Mouse (Mus musculus): Measurements from ENCODE around the gene Tnks1bp1. TPM values are rescaled to one million over a fixed set of nuclear protein-coding genes. Genes with fewer than 3 reads are reported as not detected.

The Tnks1bp1 gene
- polyA plus RNA-seq, 1 experiment from 2014 or later = 7.7 TPM

DNA sequence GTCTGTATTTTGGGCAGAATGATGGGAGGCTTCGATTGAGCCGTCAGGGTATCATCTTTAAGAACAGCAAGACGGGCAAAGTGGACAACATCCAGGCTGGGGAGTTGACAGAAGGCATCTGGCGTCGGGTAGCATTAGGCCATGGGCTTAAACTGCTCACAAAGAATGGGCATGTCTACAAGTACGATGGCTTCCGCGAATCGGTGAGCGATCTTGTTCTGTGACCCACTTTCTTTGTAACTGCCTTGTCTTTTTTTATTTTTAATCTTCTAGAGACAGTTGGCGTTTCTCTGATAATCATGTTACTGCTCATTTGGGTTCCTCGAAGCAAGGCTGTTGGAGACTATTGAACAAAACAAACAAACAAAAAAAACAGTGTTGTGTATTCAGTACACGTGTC, 9.5 kb upstream of the Tnks1bp1 start:
- Histone ChIP-seq H3K4me1 (ENCODE audit: control insufficient read depth in 2 of 2, insufficient read depth in 2 of 2, low read length in 2 of 2) (peaks cover 3 to 13% of the 10 kb centered on the region in 2 experiments), H3K36me3 (ENCODE audit: control insufficient read depth, insufficient read depth, low read length) (peaks cover 53% of the 10 kb centered on the region), H3K9ac (ENCODE audit: low read length) (peak overlapping the region; percentile 93), H3K27me3 (ENCODE audit: control insufficient read depth, insufficient read depth, low read length) (0 out of 2 replicates have a peak, but pooled peaks cover 5% of the 10 kb centered on the region), H3K9me3 (ENCODE audit: control insufficient read depth, low read length) (no peaks in the 10 kb centered on the region), H3K4me3 (ENCODE audit: control insufficient read depth in 1 of 2, insufficient read depth in 1 of 2, low read depth in 1 of 2, low read length in 2 of 2) (peak overlapping the region; percentile 76 to 83; a peak in 3 of 4 replicates), H3K4me2 (ENCODE audit: low read length) (peak overlapping the region; percentile 89), H3K27ac (replicated peaks in 1 of 2; ENCODE audit: control insufficient read depth in 1 of 2, insufficient read depth in 1 of 2, low read depth in 2 of 2, low read length in 2 of 2) (no peak overlapping the region)
- WGBS = 82% methylated on average over 13 of the region's 13 CpGs
- no peak for ATAC-seq (ENCODE audit: insufficient number of reproducible peaks, insufficient read depth, low FRiP score, low read depth)

DNA sequence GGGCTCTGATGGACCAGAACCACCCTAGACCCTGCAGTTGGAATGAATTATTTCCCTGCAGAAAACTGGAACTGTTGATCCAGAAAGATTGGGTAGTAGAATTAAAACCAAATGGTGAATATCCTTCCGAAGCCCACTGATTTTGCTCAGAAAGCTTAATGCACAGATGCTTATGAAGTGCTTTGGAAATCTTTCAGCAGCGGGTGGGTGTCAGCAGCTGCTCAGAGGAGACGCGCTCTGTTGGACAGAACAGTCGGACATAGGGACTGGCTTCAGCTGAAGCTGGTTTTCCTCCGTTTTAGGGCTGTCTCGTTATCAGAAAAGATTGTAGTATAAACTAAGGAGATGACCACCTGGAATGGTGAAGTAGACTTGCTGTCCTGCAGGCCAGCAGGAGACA, 4.2 kb upstream of the Tnks1bp1 start:
- no peak for ATAC-seq (ENCODE audit: insufficient number of reproducible peaks, insufficient read depth, low FRiP score, low read depth)
- H3K27me3 ChIP-seq (ENCODE audit: control insufficient read depth, insufficient read depth, low read length) = no peaks in the 10 kb centered on the region
- H3K9ac ChIP-seq (ENCODE audit: low read length) = no peak overlapping the region
- WGBS = 92% methylated on average over 7 of the region's 7 CpGs
- peaks cover 2 to 7% of the 10 kb centered on the region in 2 experiments; a peak in 2 of 4 replicates for H3K4me1 ChIP-seq (ENCODE audit: control insufficient read depth in 2 of 2, insufficient read depth in 2 of 2, low read length in 2 of 2)
- H3K4me3 ChIP-seq (ENCODE audit: control insufficient read depth in 1 of 2, insufficient read depth in 1 of 2, low read depth in 1 of 2, low read length in 2 of 2) = no peak overlapping the region
- H3K36me3 ChIP-seq (ENCODE audit: control insufficient read depth, insufficient read depth, low read length) = peaks cover 84% of the 10 kb centered on the region
- H3K9me3 ChIP-seq (ENCODE audit: control insufficient read depth, low read length) = no peaks in the 10 kb centered on the region
- no peak overlapping the region for H3K27ac ChIP-seq (replicated peaks in 1 of 2; ENCODE audit: control insufficient read depth in 1 of 2, insufficient read depth in 1 of 2, low read depth in 2 of 2, low read length in 2 of 2)
- H3K4me2 ChIP-seq (ENCODE audit: low read length) = no peak overlapping the region

DNA sequence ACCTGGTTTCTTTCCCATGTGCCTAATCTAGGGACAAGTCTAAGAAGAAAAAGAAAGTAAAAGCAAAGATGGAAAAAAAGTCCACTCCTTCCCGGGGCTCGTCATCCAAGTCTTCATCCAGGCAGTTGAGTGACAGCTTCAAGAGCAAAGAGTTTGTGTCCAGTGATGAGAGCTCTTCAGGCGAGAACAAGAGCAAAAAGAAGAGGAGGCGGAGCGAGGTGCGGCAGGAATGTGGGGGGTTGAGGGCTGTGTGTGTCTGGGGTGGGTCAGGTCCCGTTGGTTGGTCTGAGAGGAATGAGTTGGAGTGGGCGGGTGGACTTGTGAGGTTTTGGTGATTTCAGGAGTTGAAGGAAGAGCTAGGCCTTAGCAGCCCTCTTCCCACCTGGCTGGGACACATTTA, 1.6 kb upstream of the Tnks1bp1 start:
- Histone ChIP-seq H3K27ac (replicated peaks in 1 of 2; ENCODE audit: control insufficient read depth in 1 of 2, insufficient read depth in 1 of 2, low read depth in 2 of 2, low read length in 2 of 2) (no peak overlapping the region), H3K9me3 (ENCODE audit: control insufficient read depth, low read length) (no peaks in the 10 kb centered on the region), H3K36me3 (ENCODE audit: control insufficient read depth, insufficient read depth, low read length) (peaks cover 58% of the 10 kb centered on the region), H3K4me1 (ENCODE audit: control insufficient read depth in 2 of 2, insufficient read depth in 2 of 2, low read length in 2 of 2) (peaks cover 8 to 24% of the 10 kb centered on the region in 2 experiments; a peak in 3 of 4 replicates), H3K9ac (ENCODE audit: low read length) (no peak overlapping the region), H3K4me3 (ENCODE audit: control insufficient read depth in 1 of 2, insufficient read depth in 1 of 2, low read depth in 1 of 2, low read length in 2 of 2) (no peak overlapping the region), H3K4me2 (ENCODE audit: low read length) (no peak overlapping the region), H3K27me3 (ENCODE audit: control insufficient read depth, insufficient read depth, low read length) (no peaks in the 10 kb centered on the region)
- WGBS = 56% methylated on average over 8 of the region's 8 CpGs
- ATAC-seq (ENCODE audit: insufficient number of reproducible peaks, insufficient read depth, low FRiP score, low read depth) = no peak

DNA sequence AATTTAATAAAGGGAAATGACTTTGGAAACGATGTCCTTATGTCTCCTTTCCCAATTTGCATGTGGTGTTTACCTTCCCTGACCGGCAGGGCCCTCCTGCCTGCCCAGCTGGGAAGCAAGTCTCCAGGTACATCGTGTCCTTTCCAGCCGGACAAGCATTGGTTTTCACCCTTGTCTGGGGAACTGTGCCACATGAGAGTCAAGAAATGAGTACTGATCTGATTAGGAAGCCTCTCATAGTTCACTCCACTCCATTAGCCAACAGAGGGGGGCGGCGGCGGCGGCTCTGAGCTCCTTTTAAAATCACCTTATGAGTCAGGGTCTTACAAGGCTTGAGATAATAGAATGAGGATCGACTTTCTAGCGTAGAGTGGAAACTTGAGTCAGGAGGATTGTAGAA, 741 bp upstream of the Tnks1bp1 start:
- Histone ChIP-seq H3K4me1 (ENCODE audit: control insufficient read depth in 2 of 2, insufficient read depth in 2 of 2, low read length in 2 of 2) (peaks cover 11 to 24% of the 10 kb centered on the region in 2 experiments; a peak in 3 of 4 replicates), H3K27ac (replicated peaks in 1 of 2; ENCODE audit: control insufficient read depth in 1 of 2, insufficient read depth in 1 of 2, low read depth in 2 of 2, low read length in 2 of 2) (peak overlapping the region; percentile 13 to 59; a peak in 2 of 4 replicates), H3K27me3 (ENCODE audit: control insufficient read depth, insufficient read depth, low read length) (no peaks in the 10 kb centered on the region), H3K9me3 (ENCODE audit: control insufficient read depth, low read length) (no peaks in the 10 kb centered on the region), H3K4me2 (ENCODE audit: low read length) (peak overlapping the region; percentile 89), H3K4me3 (ENCODE audit: control insufficient read depth in 1 of 2, insufficient read depth in 1 of 2, low read depth in 1 of 2, low read length in 2 of 2) (peak overlapping the region; percentile 64 to 75), H3K9ac (ENCODE audit: low read length) (peak overlapping the region; percentile 84), H3K36me3 (ENCODE audit: control insufficient read depth, insufficient read depth, low read length) (peaks cover 53% of the 10 kb centered on the region)
- ATAC-seq (ENCODE audit: insufficient number of reproducible peaks, insufficient read depth, low FRiP score, low read depth) = no peak
- 47% methylated on average over 10 of the region's 10 CpGs for WGBS

DNA sequence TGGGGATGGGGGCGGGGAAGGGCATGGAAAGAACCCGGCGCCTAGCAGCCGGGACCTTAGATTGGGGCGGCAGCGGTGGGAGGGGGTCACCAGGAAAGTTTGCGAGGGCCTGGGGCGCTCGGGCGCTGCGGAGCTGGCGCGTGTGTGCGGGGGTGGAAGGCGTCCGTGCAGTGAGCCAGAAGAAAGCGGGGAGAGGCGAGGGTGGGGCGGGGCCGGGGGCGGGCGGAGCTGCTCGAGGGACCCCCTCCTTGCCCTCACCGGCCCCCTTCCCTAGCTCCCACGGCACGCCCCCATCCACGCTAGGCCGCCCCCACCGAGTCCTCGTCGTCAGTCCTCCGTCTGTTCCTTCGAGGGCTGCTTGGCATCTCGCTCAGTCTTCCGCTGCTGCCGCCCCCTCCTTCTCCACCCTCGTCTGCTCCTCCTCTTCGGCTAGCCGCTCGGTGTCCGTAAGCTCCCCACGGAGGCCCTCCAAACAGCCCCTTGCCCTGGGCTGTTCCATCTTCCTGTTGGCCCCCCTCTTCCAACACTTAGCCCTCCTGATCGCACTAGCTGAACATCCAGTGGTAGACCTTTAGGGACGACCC, 438 bp downstream of the Tnks1bp1 start:
- H3K27me3 ChIP-seq (ENCODE audit: control insufficient read depth, insufficient read depth, low read length) = no peaks in the 10 kb centered on the region
- peak overlapping the region; percentile 84 for H3K9ac ChIP-seq (ENCODE audit: low read length)
- peak overlapping the region; percentile 64 to 75 for H3K4me3 ChIP-seq (ENCODE audit: control insufficient read depth in 1 of 2, insufficient read depth in 1 of 2, low read depth in 1 of 2, low read length in 2 of 2)
- peak overlapping the region; percentile 83 to 89 for H3K27ac ChIP-seq (replicated peaks in 1 of 2; ENCODE audit: control insufficient read depth in 1 of 2, insufficient read depth in 1 of 2, low read depth in 2 of 2, low read length in 2 of 2)
- under 1% methylated on average over 32 of the region's 44 CpGs for WGBS
- peak overlapping the region; percentile 89 for H3K4me2 ChIP-seq (ENCODE audit: low read length)
- peak; percentile 54 for ATAC-seq (ENCODE audit: insufficient number of reproducible peaks, insufficient read depth, low FRiP score, low read depth)
- H3K4me1 ChIP-seq (ENCODE audit: control insufficient read depth in 2 of 2, insufficient read depth in 2 of 2, low read length in 2 of 2) = peaks cover 11 to 24% of the 10 kb centered on the region in 2 experiments; a peak in 3 of 4 replicates
- no peaks in the 10 kb centered on the region for H3K9me3 ChIP-seq (ENCODE audit: control insufficient read depth, low read length)
- H3K36me3 ChIP-seq (ENCODE audit: control insufficient read depth, insufficient read depth, low read length) = peaks cover 52% of the 10 kb centered on the region

- WGBS = 79% methylated on average over 4 of the region's 4 CpGs
- ATAC-seq (ENCODE audit: insufficient number of reproducible peaks, insufficient read depth, low FRiP score, low read depth) = no peak
- no peaks in the 10 kb centered on the region for H3K27me3 ChIP-seq (ENCODE audit: control insufficient read depth, insufficient read depth, low read length)
- H3K36me3 ChIP-seq (ENCODE audit: control insufficient read depth, insufficient read depth, low read length) = peaks cover 52% of the 10 kb centered on the region
- H3K27ac ChIP-seq (replicated peaks in 1 of 2; ENCODE audit: control insufficient read depth in 1 of 2, insufficient read depth in 1 of 2, low read depth in 2 of 2, low read length in 2 of 2) = peak overlapping the region in 1 of 2 experiments; percentile 89; a peak in 3 of 4 replicates
- H3K9ac ChIP-seq (ENCODE audit: low read length) = no peak overlapping the region
- peak overlapping the region; percentile 89 for H3K4me2 ChIP-seq (ENCODE audit: low read length)
- H3K9me3 ChIP-seq (ENCODE audit: control insufficient read depth, low read length) = no peaks in the 10 kb centered on the region
- H3K4me3 ChIP-seq (ENCODE audit: control insufficient read depth in 1 of 2, insufficient read depth in 1 of 2, low read depth in 1 of 2, low read length in 2 of 2) = peak overlapping the region; percentile 4 to 75; a peak in 1 of 4 replicates
- H3K4me1 ChIP-seq (ENCODE audit: control insufficient read depth in 2 of 2, insufficient read depth in 2 of 2, low read length in 2 of 2) = peaks cover 11 to 24% of the 10 kb centered on the region in 2 experiments; a peak in 3 of 4 replicates
Observed at GRCm38 (mm10) chr2:85049277-85049676, 1.5 kb downstream of the Tnks1bp1 start.

DNA sequence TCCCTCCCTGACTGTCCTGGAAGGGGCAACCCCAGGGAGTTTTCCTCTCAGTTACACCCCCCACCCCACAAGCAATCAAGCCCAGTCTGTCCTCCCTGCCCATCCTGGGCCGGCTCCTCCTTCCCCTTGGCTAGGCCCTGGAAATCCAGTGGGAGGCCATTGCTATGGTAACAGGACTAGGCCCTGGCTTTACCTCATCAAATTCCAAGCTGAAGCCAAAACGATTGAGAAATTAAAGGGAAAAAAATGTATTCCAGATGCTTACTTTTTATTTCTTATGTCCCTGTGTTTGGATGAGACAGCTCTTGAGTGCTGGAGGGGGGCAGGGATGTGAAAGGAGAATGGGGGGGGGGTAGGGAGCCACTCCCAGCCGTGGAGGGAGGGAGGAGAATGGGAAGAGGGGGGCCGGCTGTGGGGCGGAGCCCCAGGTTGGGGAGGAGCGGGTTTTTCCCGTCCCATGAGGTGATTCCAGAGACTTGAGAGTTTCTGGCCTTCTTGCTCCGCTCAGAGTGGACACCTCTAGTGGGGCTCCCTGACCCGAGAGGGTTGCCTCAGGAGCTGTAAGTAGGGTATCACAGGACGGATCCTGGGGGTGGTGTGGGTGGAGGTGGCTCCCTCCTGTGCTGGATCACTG, 2.3 kb downstream of the Tnks1bp1 start:
- Histone ChIP-seq H3K4me1 (ENCODE audit: control insufficient read depth in 2 of 2, insufficient read depth in 2 of 2, low read length in 2 of 2) (peaks cover 11 to 24% of the 10 kb centered on the region in 2 experiments; a peak in 3 of 4 replicates), H3K9ac (ENCODE audit: low read length) (peak overlapping the region; percentile 52), H3K4me3 (ENCODE audit: control insufficient read depth in 1 of 2, insufficient read depth in 1 of 2, low read depth in 1 of 2, low read length in 2 of 2) (peak overlapping the region; percentile 33 to 50), H3K36me3 (ENCODE audit: control insufficient read depth, insufficient read depth, low read length) (peaks cover 52% of the 10 kb centered on the region), H3K27ac (replicated peaks in 1 of 2; ENCODE audit: control insufficient read depth in 1 of 2, insufficient read depth in 1 of 2, low read depth in 2 of 2, low read length in 2 of 2) (peak overlapping the region; percentile 76 to 89), H3K4me2 (ENCODE audit: low read length) (peak overlapping the region; percentile 89), H3K9me3 (ENCODE audit: control insufficient read depth, low read length) (no peaks in the 10 kb centered on the region), H3K27me3 (ENCODE audit: control insufficient read depth, insufficient read depth, low read length) (no peaks in the 10 kb centered on the region)
- ATAC-seq (ENCODE audit: insufficient number of reproducible peaks, insufficient read depth, low FRiP score, low read depth) = peak; percentile 12; the same call in 1 of the 2 replicates
- WGBS = 14% methylated on average over 10 of the region's 10 CpGs
